Mouse (Mus musculus) erythroblast, embryonic 14.5 days (primary cell): Measurements from ENCODE around the gene Gtf2i.

ENCODE experiments used
- GATA1 ChIP-seq: IDR thresholded peaks from 2 replicates; pipeline ENCODE4 v1.6.1; 2012; ENCODE audit warnings: low read length, inconsistent platforms, mixed read lengths
- TAL1 ChIP-seq: IDR thresholded peaks from 3 replicates; pipeline ENCODE4 v1.6.1; 2012; ENCODE audit warnings: low read length, inconsistent platforms, mixed read lengths

DNA sequence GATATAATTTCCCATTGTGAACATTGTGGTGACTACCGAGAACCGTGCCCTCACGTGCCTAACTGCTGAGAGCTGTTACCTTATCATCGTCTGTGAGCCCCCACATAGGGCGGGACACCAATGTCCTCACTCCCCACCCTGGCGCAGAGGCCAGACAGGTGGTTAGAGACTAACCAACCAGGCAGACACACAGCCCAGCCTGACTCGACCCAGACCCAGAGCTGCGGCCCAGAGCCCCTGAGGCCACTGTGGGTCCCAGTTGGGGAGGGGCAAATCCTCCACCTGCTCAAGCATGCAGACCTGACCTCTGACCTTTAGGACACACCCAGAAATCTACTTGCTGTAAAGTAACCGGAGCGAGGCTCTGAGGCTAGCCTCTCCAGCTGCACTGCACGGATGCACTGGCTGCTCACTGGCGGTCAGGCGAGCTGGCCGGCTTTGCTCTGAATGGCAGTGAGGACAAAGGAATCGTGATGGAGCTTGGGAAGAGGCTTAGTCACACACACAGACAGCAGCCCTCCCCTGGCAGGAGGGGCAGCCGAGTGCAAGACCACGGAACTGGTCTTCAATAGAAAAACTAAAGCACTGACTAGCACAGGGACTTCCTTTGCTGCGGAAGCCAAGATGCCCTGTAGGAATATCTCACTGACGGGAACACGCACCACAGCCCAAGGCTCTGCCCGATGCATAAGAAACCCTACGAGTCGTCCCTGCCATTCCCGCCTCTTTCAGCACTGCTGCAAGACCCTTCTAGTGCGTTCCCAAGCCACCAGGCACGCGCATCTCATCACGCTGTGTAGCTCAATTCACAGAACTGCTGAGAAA, 76.4 kb downstream of the Gtf2i start:
- TF ChIP-seq GATA1, result no peak
- TF ChIP-seq TAL1, result no peak
